8 mouse cellular contexts compared by ENCODE assay signal in genomic region chr4:141958188-141958587, GRCm38 (mm10). TPM values are rescaled to one million over a fixed set of nuclear protein-coding genes. Genes with fewer than 3 reads are reported as not detected.
DNase-seq lines count a peak whose midpoint lies in the region; ATAC-seq and TF ChIP-seq lines count a peak whose summit lies in the region.

No protein-coding gene starts in this region.

- 0 out of 2 replicates have a peak overlapping the region, but pooled peaks have one; percentile 16 for H3K4me2 ChIP-seq in forebrain, embryonic 15.5 days (replicated peaks)
- peak overlapping the region; percentile 38 for H3K4me2 ChIP-seq in lung, embryonic 15.5 days

- peaks cover 6% of the 10 kb centered on the region for H3K4me1 ChIP-seq in G1E (ENCODE audit: insufficient read depth, low read depth, low read length)
- H3K4me1 ChIP-seq in forebrain, embryonic 15.5 days = peaks cover 4% of the 10 kb centered on the region
- H3K4me1 ChIP-seq in lung, embryonic 15.5 days = peaks cover 35% of the 10 kb centered on the region
- H3K4me1 ChIP-seq in olfactory bulb, adult 2 months (ENCODE audit: control insufficient read depth, insufficient read depth, low read length) = peaks cover 15% of the 10 kb centered on the region

- intact Hi-C loops in heart, postnatal 36 days (cut with DNase I) = loop anchor here (1.0 to 10.0 kb wide), 3 partner anchors 101 to 573 kb away; partner anchors contain the start of gene Tmem82

- H3K27me3 ChIP-seq in G1E (ENCODE audit: insufficient read depth, low read length) = no peaks in the 10 kb centered on the region; the same call in 1 of the 2 replicates
- H3K27me3 ChIP-seq in forebrain, embryonic 15.5 days = no peaks in the 10 kb centered on the region
- H3K27me3 ChIP-seq in lung, embryonic 15.5 days = no peaks in the 10 kb centered on the region

- no peaks in the 10 kb centered on the region for H3K36me3 ChIP-seq in G1E (replicated peaks)
- no peaks in the 10 kb centered on the region for H3K36me3 ChIP-seq in forebrain, embryonic 15.5 days
- H3K36me3 ChIP-seq in lung, embryonic 15.5 days = no peaks in the 10 kb centered on the region

- WGBS in forebrain, embryonic 15.5 days = 5% methylated on average over 9 of the region's 9 CpGs
- 2% methylated on average over 9 of the region's 9 CpGs for WGBS in lung, embryonic 15.5 days
- WGBS in olfactory bulb, adult 2 months = 3% methylated on average over 9 of the region's 9 CpGs

- no peak overlapping the region for H3K9ac ChIP-seq in forebrain, embryonic 15.5 days (replicated peaks)
- H3K9ac ChIP-seq in lung, embryonic 15.5 days = no peak overlapping the region

- no peak for TF ChIP-seq POLR2A in olfactory bulb, adult 2 months (IDR thresholded peaks at IDR 0.05; ENCODE audit: insufficient read depth, low read depth, low read length)

- H3K4me3 ChIP-seq in G1E (ENCODE audit: low read depth, low read length) = no peak overlapping the region
- no peak overlapping the region for H3K4me3 ChIP-seq in forebrain, embryonic 15.5 days
- H3K4me3 ChIP-seq in lung, embryonic 15.5 days = no peak overlapping the region
- no peak overlapping the region for H3K4me3 ChIP-seq in olfactory bulb, adult 2 months (ENCODE audit: insufficient read depth, low read depth, low read length)

- H3K27ac ChIP-seq in forebrain, embryonic 15.5 days (replicated peaks) = no peak overlapping the region
- H3K27ac ChIP-seq in lung, embryonic 15.5 days = no peak overlapping the region
- H3K27ac ChIP-seq in olfactory bulb, adult 2 months (ENCODE audit: insufficient read depth, low read depth, low read length) = no peak overlapping the region

- peak; percentile 87 for TF ChIP-seq CTCF in G1E (IDR thresholded peaks at IDR 0.05; ENCODE audit: low read depth, low read length)
- peak; percentile 55 for TF ChIP-seq CTCF in olfactory bulb, adult 2 months (IDR thresholded peaks at IDR 0.05; ENCODE audit: insufficient read depth, low read depth, low read length)

- no peak; the same call in 1 of the 2 replicates for ATAC-seq in G1E (ENCODE audit: extremely low read depth, insufficient number of reproducible peaks, low FRiP score, poor library complexity, severe bottlenecking)
- ATAC-seq in forebrain, embryonic 15.5 days (replicated peaks) = peak; percentile 64
- peak; percentile 50; the same call in 1 of the 2 replicates for ATAC-seq in lung, embryonic 15.5 days (ENCODE audit: borderline replicate concordance, extremely low read depth, low FRiP score, low TSS enrichment)

- peak; percentile 59 for DNase-seq in G1E (ENCODE audit: low spot score)
- DNase-seq in c-Kit-positive CD71-positive TER-119-positive erythroid progenitor cells, embryonic 14.5 days (ENCODE audit: low spot score) = peak; percentile 61
- peak; percentile 74 to 83 for DNase-seq in heart, postnatal 36 days
- DNase-seq in layer of hippocampus, adult 8-10 months (ENCODE audit: low spot score in 2 of 2) = peak; percentile 59 to 83
- DNase-seq in thymus, postnatal 0 days (ENCODE audit: low spot score) = peak; percentile 81

- no peaks in the 10 kb centered on the region for H3K9me3 ChIP-seq in G1E (replicated peaks)
- H3K9me3 ChIP-seq in forebrain, embryonic 15.5 days = peaks cover 3% of the 10 kb centered on the region; the same call in 1 of the 2 replicates
- H3K9me3 ChIP-seq in lung, embryonic 15.5 days = no peaks in the 10 kb centered on the region

RNA-seq across cellular contexts. Expression of gene Fhad1, which starts 56.7 kb away (rescaled TPM):
- not detected in 2 replicates for total RNA-seq in G1E (2014; fragmentation: Nextera tagmentation)
- total RNA-seq in G1E (2017) = 0.11 TPM in 1 of 2 replicates, not detected in the other
- polyA plus RNA-seq in G1E (2012) = not detected in 2 replicates
- 1.5 and 3.7 TPM in 2 replicates for polyA plus RNA-seq in forebrain, embryonic 15.5 days (2015; fragmentation: Nextera tagmentation; extraction: Ambion mirVana)
- total RNA-seq in heart, postnatal 36 days (2021) = not detected
- 10 to 100 TPM in 1 of 4 experiments, 1 to 10 TPM in 3; 6.9 to 10.4 (median 9.0) TPM for total RNA-seq in layer of hippocampus, adult 8-10 months (2022)
- polyA plus RNA-seq in lung, embryonic 15.5 days (2015; fragmentation: Nextera tagmentation; extraction: Ambion mirVana) = 1.7 TPM in 2 replicates
- polyA plus RNA-seq in olfactory bulb, adult 2 months (2012; ENCODE audit: insufficient read depth, insufficient read length, low replicate concordance, missing spikeins) = not detected in 2 replicates
- 1.9 and 2.4 TPM in 2 replicates for polyA plus RNA-seq in thymus, postnatal 0 days (2015; fragmentation: Nextera tagmentation; extraction: Ambion mirVana)
